Mouse (Mus musculus) intestine, postnatal 0 days (tissue): ENCODE results near the gene Frs3. TPM values are rescaled to one million over a fixed set of nuclear protein-coding genes. Genes with fewer than 3 reads are reported as not detected.

Source experiments
- ATAC-seq: fragments of 200-750 bp; cut with Nextera tagmentation; 2 replicates; pipeline ENCODE4 v1.8.0; 2017; ENCODE audit warnings: mild to moderate bottlenecking, moderate TSS enrichment, moderate library complexity
- H3K27ac ChIP-seq: fragments of 300-500 bp; sonication (generic); 2 replicates; pipeline ENCODE4 v1.5.1; 2014; ENCODE audit warnings: mild to moderate bottlenecking, low read depth, low read length, moderate library complexity
- H3K27me3 ChIP-seq: fragments of 300-500 bp; sonication (generic); replicated peaks from 2 replicates; pipeline ENCODE4 v1.6.1; 2014; ENCODE audit warnings: low read length, mixed read lengths; ENCODE audit not compliant: control insufficient read depth, insufficient read depth
- H3K36me3 ChIP-seq: fragments of 300-500 bp; sonication (generic); 2 replicates; pipeline ENCODE4 v1.6.1; 2014; ENCODE audit warnings: mild to moderate bottlenecking, moderate library complexity; ENCODE audit not compliant: control insufficient read depth, insufficient read depth
- H3K4me1 ChIP-seq: fragments of 300-500 bp; sonication (generic); replicated peaks from 2 replicates; pipeline ENCODE4 v1.6.1; 2014; ENCODE audit warnings: antibody characterized with exemption, low read length, mixed read lengths; ENCODE audit not compliant: control insufficient read depth, insufficient read depth
- H3K4me2 ChIP-seq: fragments of 300-500 bp; sonication (generic); replicated peaks from 2 replicates; pipeline ENCODE4 v1.6.1; 2014; ENCODE audit warnings: low read depth, mild to moderate bottlenecking, moderate library complexity
- H3K4me3 ChIP-seq: fragments of 300-500 bp; sonication (generic); 2 replicates; pipeline ENCODE4 v1.5.1; 2014; ENCODE audit warnings: low read depth, low read length
- H3K9ac ChIP-seq: fragments of 300-500 bp; sonication (generic); 2 replicates; pipeline ENCODE4 v1.6.1; 2014; ENCODE audit warnings: mild to moderate bottlenecking, low read depth, low read length
- H3K9me3 ChIP-seq: fragments of 300-500 bp; sonication (generic); 2 replicates; pipeline ENCODE4 v1.6.1; 2016; ENCODE audit warnings: mixed run types; ENCODE audit not compliant: control insufficient read depth
- CTCF ChIP-seq: sonication (generic); IDR thresholded peaks from 2 replicates; pipeline ENCODE4 v1.5.1; 2016; ENCODE audit warnings: low read depth, mild to moderate bottlenecking, control low read depth, antibody characterized with exemption, moderate library complexity
- WGBS: fragments of 180-500 bp; shearing (Covaris S2); extraction: QIAGEN DNeasy Blood & Tissue Kit; methylation state at CpG from one replicate; pipeline ENCODE4 v1.1.7; 2014; 5-methylcytosine and 5-hydroxymethylcytosine counted together
- polyA plus RNA-seq: library from polyadenylated mRNA; unstranded; fragments of >200 nt; fragmentation: Nextera tagmentation; extraction: Ambion mirVana; gene quantifications from 2 replicates; pipeline ENCODE4 v1.2.1, GENCODE M21; 2015

The Frs3 gene
- polyA plus RNA-seq, 1 experiment from 2014 or later, result 2.9 TPM

- WGBS, result under 1% methylated on average over 71 of the region's 82 CpGs
- H3K36me3 ChIP-seq, result peaks cover 4% of the 10 kb centered on the region; the same call in 1 of the 2 replicates
- peak within 1 kb of the TSS; percentile 79 for H3K4me3 ChIP-seq
- TF ChIP-seq CTCF, result peak; percentile 90
- no peaks in the 10 kb centered on the region for H3K9me3 ChIP-seq
- no peaks in the 10 kb centered on the region for H3K27me3 ChIP-seq
- ATAC-seq, result peak; percentile 94
- H3K9ac ChIP-seq, result peak within 1 kb of the TSS; percentile 74
- H3K4me2 ChIP-seq, result peak within 1 kb of the TSS; percentile 93
- H3K4me1 ChIP-seq, result no peaks in the 10 kb centered on the region
- H3K27ac ChIP-seq, result peak within 1 kb of the TSS; percentile 35
Observed at GRCm38 (mm10) chr17:47694503-47695336, 5.9 kb downstream of the Frs3 start, which contains the start of gene Prickle4. Gene Prickle4 (minus strand): TSS chr17:47694736.

DNA sequence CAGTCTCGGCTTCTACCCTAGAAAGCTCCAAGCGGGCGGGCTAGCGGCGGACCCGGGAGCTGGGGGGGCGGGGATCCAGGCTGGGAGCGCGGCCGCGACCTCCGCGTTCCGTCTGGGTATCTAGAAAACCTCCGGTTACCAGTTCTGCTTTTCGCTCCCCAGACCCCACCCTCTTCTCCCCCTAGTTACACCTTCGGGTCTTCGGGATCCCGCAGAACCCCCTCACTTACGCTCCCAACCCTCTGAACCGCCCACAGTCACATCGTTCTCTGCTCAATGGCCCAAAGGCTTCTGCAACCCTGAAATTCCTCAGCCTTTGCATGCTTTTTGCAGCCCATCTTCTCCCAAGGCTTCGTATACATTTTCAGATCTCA is 6.5 kb downstream of the Frs3 start:
- Histone ChIP-seq H3K4me2 (peak overlapping the region; percentile 93), H3K27me3 (no peaks in the 10 kb centered on the region), H3K36me3 (peaks cover 10% of the 10 kb centered on the region; the same call in 1 of the 2 replicates), H3K27ac (peak overlapping the region; percentile 35; the same call in 1 of the 2 replicates), H3K9ac (peak overlapping the region; percentile 74), H3K4me3 (peak overlapping the region; percentile 79), H3K4me1 (no peaks in the 10 kb centered on the region), H3K9me3 (no peaks in the 10 kb centered on the region)
- 1% methylated on average over 21 of the region's 23 CpGs for WGBS
- ATAC-seq, result 0 out of 2 replicates have a peak, but pooled peaks have one; percentile 1
- TF ChIP-seq CTCF, result 0 out of 2 replicates have a peak, but pooled peaks have one; percentile 3

DNA sequence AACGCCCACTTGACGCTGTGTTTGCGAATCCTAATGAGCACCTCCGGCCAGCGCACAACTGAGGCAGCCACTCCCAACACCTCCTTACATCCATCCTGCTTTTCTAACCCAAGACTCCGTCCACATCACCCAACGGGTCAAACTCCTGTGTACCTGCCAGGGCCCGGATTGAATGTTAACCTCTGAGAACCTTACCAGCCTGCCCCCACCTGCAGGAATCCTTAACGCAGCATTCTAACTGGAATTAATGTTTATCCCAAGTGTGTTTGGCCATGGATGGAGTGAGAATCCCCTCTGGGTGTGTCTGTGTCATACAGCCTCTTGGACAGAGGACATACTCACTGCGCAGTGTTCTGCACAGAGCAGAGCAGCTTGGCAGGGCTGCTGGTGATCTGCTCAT is 9.3 kb downstream of the Frs3 start:
- Histone ChIP-seq H3K36me3 (peaks cover 33% of the 10 kb centered on the region), H3K27ac (no peak overlapping the region), H3K4me2 (no peak overlapping the region), H3K27me3 (no peaks in the 10 kb centered on the region), H3K9ac (no peak overlapping the region), H3K4me3 (no peak overlapping the region), H3K4me1 (no peaks in the 10 kb centered on the region), H3K9me3 (no peaks in the 10 kb centered on the region)
- TF ChIP-seq CTCF, result no peak
- 88% methylated on average over 10 of the region's 10 CpGs for WGBS
- ATAC-seq, result no peak

DNA sequence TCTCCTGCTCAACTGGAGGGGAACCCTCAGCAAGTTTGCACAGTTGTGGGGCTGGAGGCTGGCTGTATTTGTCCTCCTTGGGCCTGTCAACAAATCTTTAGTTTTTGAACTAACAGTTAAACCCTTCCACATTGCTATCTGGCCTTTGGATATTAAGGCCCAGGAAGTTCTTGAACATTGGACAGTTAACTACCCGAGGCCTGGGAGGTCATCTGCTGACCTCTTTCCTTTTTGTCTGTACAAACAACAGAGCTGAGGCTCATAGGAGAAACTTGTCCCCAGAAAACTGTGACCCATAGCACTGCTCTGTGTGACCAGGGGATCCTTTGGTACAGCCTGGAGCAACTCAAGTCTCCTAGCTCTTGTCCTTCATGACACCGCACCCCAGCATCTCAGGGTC is 10.2 kb downstream of the Frs3 start:
- no peaks in the 10 kb centered on the region for H3K4me1 ChIP-seq
- no peaks in the 10 kb centered on the region for H3K9me3 ChIP-seq
- H3K27ac ChIP-seq, result no peak overlapping the region
- TF ChIP-seq CTCF, result no peak
- peaks cover 41% of the 10 kb centered on the region for H3K36me3 ChIP-seq
- H3K9ac ChIP-seq, result no peak overlapping the region
- no peak overlapping the region for H3K4me2 ChIP-seq
- no peaks in the 10 kb centered on the region for H3K27me3 ChIP-seq
- no peak overlapping the region for H3K4me3 ChIP-seq
- WGBS, result 65% methylated on average over 2 of the region's 2 CpGs
- ATAC-seq, result no peak

GRCm38 (mm10) chr17:47701793-47702192 is 13.0 kb downstream of the Frs3 start:
- Histone ChIP-seq H3K4me3 (no peak overlapping the region), H3K27ac (no peak overlapping the region), H3K9me3 (no peaks in the 10 kb centered on the region), H3K9ac (no peak overlapping the region), H3K27me3 (no peaks in the 10 kb centered on the region), H3K36me3 (peaks cover 41% of the 10 kb centered on the region), H3K4me1 (no peaks in the 10 kb centered on the region), H3K4me2 (no peak overlapping the region)
- ATAC-seq, result no peak
- WGBS, result 83% methylated on average over 9 of the region's 9 CpGs
- no peak for TF ChIP-seq CTCF

DNA sequence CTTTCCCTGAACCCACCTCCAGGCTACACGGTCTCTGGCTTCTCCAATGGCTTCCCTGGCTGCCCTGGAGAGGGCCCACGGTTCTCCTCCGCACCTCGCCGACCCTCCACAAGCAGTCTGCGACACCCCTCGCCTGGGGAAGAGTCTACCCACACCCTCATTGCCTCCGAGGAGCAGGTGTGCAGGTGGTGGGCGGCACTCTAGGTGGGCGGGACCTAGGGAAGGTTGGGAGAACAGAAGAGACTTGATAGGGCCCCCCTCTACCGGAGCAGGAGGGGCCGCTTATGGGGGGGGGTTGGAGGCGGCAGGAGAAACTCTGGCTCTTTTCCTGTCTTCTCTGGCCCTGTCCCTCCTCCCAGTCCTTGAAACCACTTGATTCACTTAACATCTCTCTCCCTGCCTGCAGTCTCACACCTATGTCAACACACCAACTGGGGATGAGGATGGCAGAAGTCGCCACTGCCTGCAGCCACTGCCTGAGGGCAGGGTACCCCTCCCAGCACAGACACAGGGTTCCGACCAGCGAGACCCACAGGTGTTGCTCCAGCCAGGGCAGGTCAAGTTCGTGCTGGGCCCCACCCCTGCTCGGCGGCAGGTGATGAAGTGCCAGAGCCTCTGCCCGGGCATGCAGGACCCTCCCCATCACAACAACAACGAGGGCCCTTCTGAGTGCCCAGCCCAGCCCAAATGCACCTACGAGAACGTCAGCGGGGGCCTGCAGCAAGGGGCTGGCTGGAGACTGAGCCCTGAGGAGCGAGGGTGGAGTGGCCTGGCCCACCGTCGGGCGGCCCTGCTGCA is 13.9 kb downstream of the Frs3 start:
- H3K36me3 ChIP-seq, result peaks cover 41% of the 10 kb centered on the region
- no peak overlapping the region for H3K4me2 ChIP-seq
- H3K4me3 ChIP-seq, result no peak overlapping the region
- H3K9me3 ChIP-seq, result no peaks in the 10 kb centered on the region
- H3K4me1 ChIP-seq, result no peaks in the 10 kb centered on the region
- TF ChIP-seq CTCF, result no peak
- no peak overlapping the region for H3K9ac ChIP-seq
- ATAC-seq, result no peak
- no peak overlapping the region for H3K27ac ChIP-seq
- WGBS, result 56% methylated on average over 28 of the region's 28 CpGs
- H3K27me3 ChIP-seq, result no peaks in the 10 kb centered on the region
